Mouse (Mus musculus) C2C12 (cell line): ENCODE measurements at regions not wholly inside any gene's neighbourhood (a gene's known extent, or its start where the extent isn't known, plus 50 kb on each side); places are given as distances from the start of the nearest gene placed in this dataset.

Experiments
- CTCF ChIP-seq: IDR thresholded peaks from one replicate; pipeline ENCODE4 v1.5.1; 2011; ENCODE audit not compliant: control insufficient read depth, insufficient read depth, insufficient read length
- MAX ChIP-seq: IDR thresholded peaks from one replicate; pipeline ENCODE4 v1.6.1; 2011; ENCODE audit warnings: mild to moderate bottlenecking, control low read depth
- MYOD1 ChIP-seq: IDR thresholded peaks from one replicate; pipeline ENCODE4 v1.6.1; 2011; ENCODE audit warnings: low read depth; ENCODE audit not compliant: control insufficient read depth, insufficient read length
- USF1 ChIP-seq: IDR thresholded peaks from one replicate; pipeline ENCODE4 v1.6.1; 2011; ENCODE audit warnings: low read depth, mild to moderate bottlenecking, control low read depth, moderate library complexity

DNA sequence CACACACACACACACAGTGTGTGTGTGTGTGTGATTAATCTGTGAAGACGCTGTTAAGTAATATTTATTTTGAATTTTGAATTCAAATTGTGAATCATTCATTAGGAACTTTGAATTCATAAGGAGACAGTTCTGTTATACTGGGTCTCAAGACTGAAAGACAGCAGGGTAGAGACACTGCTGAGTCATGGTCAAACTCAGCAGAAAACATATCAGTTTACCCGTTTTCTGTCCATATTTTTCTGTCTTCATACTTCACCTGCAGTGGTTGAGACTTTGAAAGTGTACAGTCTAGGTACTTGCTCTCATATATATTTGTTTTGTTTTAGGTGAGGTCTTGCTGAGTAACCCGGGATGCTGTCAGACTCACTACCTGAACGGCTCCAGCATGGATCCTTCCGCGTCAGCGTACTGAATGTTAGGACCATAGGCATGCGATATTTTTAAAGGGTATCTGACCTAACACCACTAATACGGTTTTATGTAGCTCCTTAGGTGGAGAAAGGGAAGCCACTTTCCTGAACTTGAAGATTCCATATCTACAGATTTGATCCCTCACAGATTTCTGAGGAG lies 1104.6 kb upstream of the 2610301B20Rik start:
- TF ChIP-seq CTCF (no peak), USF1 (no peak), MYOD1 (no peak), MAX (no peak)
